Mouse (Mus musculus) lung, postnatal 0 days (tissue): ENCODE measurements around the gene Gpatch8.

ENCODE experiments used
- CTCF ChIP-seq: IDR thresholded peaks from 2 replicates; pipeline ENCODE4 v1.5.1; 2016; ENCODE audit warnings: antibody characterized with exemption, mild to moderate bottlenecking
- EP300 ChIP-seq: IDR thresholded peaks from 2 replicates; pipeline ENCODE4 v1.6.1; 2016; ENCODE audit warnings: antibody characterized with exemption, mild to moderate bottlenecking, control low read depth

DNA sequence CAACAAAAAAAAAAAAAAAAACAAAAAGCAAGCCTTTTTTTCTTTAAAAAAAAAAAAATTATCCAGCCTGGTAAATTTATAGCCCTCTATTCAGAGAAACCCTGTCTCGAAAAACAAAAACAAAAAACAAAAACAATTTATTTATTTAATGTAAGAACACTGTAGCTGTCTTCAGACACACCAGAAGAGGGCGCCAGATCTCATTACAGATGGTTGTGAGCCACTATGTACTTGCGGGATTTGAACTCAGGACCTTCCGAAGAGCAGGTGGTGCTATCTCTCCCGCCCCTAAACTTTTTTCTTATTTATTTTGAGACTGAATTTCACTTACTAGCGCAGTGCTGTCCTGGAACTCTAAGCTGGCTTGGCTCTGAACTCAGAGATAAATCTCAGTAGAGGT lies 11.0 kb upstream of the Gpatch8 start:
- TF ChIP-seq CTCF, result 0 out of 2 replicates have a peak, but pooled peaks have one; percentile 9
- TF ChIP-seq EP300, result no peak
